Mouse (Mus musculus) myocyte (in vitro differentiated cells): ENCODE data around the gene Tada3.

ENCODE experiments used
- E2F4 ChIP-seq: IDR thresholded peaks from one replicate; pipeline ENCODE4 v1.6.1; 2011; ENCODE audit warnings: mild to moderate bottlenecking, control low read depth, moderate library complexity; ENCODE audit not compliant: insufficient read depth
- POLR2A ChIP-seq: IDR thresholded peaks from one replicate; pipeline ENCODE4 v1.6.1; 2011; ENCODE audit warnings: low read depth, mild to moderate bottlenecking, control low read depth, moderate library complexity; ENCODE audit not compliant: insufficient read length
- POLR2AphosphoS2 ChIP-seq: IDR thresholded peaks from one replicate; pipeline ENCODE4 v1.6.1; 2011; ENCODE audit warnings: low read depth, control low read depth; ENCODE audit not compliant: insufficient read length
- TCF3 ChIP-seq: IDR thresholded peaks from one replicate; pipeline ENCODE4 v1.6.1; 2011; ENCODE audit warnings: low read depth, control low read depth; ENCODE audit not compliant: insufficient read length

- TF ChIP-seq TCF3 (no peak), E2F4 (no peak), POLR2AphosphoS2 (no peak), POLR2A (no peak)
Observed at GRCm38 (mm10) chr6:113410001-113410400, 32.3 kb upstream of the Tada3 start.
